Mouse (Mus musculus) lung, adult 2 months (tissue): ENCODE data around the gene Hectd1. TPM values are rescaled to one million over a fixed set of nuclear protein-coding genes. Genes with fewer than 3 reads are reported as not detected.

ENCODE experiments used
- DNase-seq: peaks from one replicate; pipeline ENCODE4 v3.0.0; 2022
- H3K4me1 ChIP-seq: fragments of 200-500 bp; 2 replicates; pipeline ENCODE4 v1.6.1; 2011; ENCODE audit warnings: low read length; ENCODE audit not compliant: control insufficient read depth, insufficient read depth
- H3K4me3 ChIP-seq: fragments of 200-500 bp; replicated peaks from 2 replicates; pipeline ENCODE3; 2011; ENCODE audit warnings: low read depth, mild to moderate bottlenecking, control low read depth, low read length; ENCODE audit errors: extremely low read depth
- CTCF ChIP-seq: fragments of 200-500 bp; IDR thresholded peaks from 2 replicates; pipeline ENCODE4 v1.5.1; 2011; ENCODE audit warnings: mild to moderate bottlenecking, low read length, control low read depth; ENCODE audit not compliant: insufficient read depth
- POLR2A ChIP-seq: fragments of 200-500 bp; IDR thresholded peaks from 2 replicates; pipeline ENCODE4 v1.6.1; 2011; ENCODE audit warnings: low read depth, mild to moderate bottlenecking, control low read depth, low read length, borderline replicate concordance; ENCODE audit errors: extremely low read depth
- WGBS: fragments of 180-500 bp; shearing (Covaris S2); methylation state at CpG from one replicate; pipeline ENCODE4 v1.1.7; 2018; 5-methylcytosine and 5-hydroxymethylcytosine counted together
- polyA plus RNA-seq: library from polyadenylated mRNA; depleted of rRNA; stranded (reverse); fragments of >200 nt; gene quantifications from 2 replicates; pipeline ENCODE4 v1.2.3, GENCODE M21; 2012

Gene Hectd1
- polyA plus RNA-seq, 1 experiment = 19.9 TPM

DNA sequence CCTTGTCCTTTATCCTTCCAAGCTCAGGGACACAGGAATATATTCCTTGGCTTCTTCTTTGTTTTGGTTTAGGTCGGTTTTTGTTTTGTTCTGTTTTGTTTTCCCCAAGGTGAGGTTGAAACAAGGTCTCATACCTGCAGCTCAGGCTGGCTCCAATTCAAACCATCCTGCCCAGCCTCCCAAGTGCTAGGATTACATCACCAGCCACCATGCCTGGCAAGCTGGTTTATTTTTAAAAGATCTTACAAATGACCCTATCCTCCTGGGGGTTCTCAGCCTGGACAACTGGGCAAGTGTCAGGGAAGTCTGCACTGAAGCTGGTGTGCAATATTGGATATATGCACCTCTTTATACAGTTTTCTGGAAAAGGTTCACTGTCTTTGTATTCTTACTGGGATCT lies 116.7 kb downstream of the Hectd1 start:
- no peaks in the 10 kb centered on the region for H3K4me1 ChIP-seq
- WGBS = 50% methylated on average over 1 of the region's 1 CpGs
- no peak for TF ChIP-seq CTCF
- TF ChIP-seq POLR2A = no peak
- DNase-seq = no peak
- H3K4me3 ChIP-seq = no peak overlapping the region

GRCm38 (mm10) chr12:51710154-51710553 lies 119.2 kb downstream of the Hectd1 start:
- Histone ChIP-seq H3K4me1 (peaks cover 7% of the 10 kb centered on the region; the same call in 1 of the 2 replicates), H3K4me3 (no peak overlapping the region)
- 47% methylated on average over 5 of the region's 5 CpGs for WGBS
- DNase-seq = no peak
- no peak for TF ChIP-seq POLR2A
- no peak for TF ChIP-seq CTCF

DNA sequence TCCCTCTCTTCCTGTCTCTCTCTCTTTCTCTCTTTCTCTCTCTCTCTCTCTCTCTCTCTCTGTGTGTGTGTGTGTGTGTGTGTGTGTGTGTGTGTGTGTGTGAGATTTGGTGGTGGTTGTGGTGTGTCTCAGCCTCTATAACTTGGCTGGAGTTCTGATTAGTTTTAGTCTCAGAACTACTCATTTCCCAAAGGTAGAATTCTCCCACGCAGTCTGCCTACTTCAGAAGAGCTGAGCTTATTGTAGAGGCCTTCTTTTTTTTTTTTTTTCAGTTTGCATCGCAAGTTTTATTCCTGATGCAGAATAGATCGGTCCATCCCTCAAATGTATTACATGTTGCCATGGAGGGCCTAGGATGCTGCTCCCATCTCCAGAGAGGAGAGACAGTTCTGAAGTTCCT lies 119.6 kb downstream of the Hectd1 start:
- DNase-seq = no peak
- TF ChIP-seq CTCF (no peak), POLR2A (no peak)
- H3K4me1 ChIP-seq = peaks cover 11% of the 10 kb centered on the region
- H3K4me3 ChIP-seq = no peak overlapping the region
- 69% methylated on average over 3 of the region's 3 CpGs for WGBS

DNA sequence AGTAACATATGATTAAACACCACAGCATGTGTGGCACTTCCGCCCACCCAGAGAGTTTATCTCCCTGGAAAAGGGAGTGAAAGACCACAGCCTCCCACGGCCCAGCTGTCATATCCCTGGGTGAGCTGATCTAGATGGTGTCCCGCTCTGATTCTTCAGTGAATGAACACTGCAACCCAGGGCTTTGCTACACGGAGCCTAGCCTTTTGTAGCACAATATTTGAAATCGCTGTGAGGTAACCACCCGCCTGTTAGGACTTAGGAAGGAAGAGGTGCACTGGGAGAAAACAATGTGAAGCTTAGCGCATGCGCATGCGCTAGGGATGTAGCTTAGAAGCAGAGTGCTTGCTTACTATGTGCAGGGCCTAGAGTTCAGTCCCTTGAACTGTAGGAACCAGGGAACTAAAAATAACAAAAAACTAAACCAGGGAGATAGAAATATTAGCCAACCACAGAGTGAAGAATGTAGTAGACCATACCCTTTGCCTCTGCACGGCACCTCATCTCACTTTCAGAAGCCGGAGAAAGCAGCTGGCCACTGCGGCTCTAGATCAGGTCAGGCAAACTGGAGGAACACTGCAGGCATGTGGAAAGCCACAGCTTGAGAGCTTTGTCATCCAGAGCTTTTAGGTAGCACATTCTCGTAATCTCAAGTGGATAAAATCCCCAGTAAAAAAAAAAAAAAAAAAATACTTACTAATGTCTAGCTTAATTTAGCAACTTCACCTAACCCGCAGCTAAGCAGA lies 120.2 kb downstream of the Hectd1 start:
- Histone ChIP-seq H3K4me3 (no peak overlapping the region), H3K4me1 (peaks cover 16% of the 10 kb centered on the region)
- no peak for TF ChIP-seq POLR2A
- TF ChIP-seq CTCF = no peak
- WGBS = 51% methylated on average over 14 of the region's 14 CpGs
- peak; percentile 20 for DNase-seq

DNA sequence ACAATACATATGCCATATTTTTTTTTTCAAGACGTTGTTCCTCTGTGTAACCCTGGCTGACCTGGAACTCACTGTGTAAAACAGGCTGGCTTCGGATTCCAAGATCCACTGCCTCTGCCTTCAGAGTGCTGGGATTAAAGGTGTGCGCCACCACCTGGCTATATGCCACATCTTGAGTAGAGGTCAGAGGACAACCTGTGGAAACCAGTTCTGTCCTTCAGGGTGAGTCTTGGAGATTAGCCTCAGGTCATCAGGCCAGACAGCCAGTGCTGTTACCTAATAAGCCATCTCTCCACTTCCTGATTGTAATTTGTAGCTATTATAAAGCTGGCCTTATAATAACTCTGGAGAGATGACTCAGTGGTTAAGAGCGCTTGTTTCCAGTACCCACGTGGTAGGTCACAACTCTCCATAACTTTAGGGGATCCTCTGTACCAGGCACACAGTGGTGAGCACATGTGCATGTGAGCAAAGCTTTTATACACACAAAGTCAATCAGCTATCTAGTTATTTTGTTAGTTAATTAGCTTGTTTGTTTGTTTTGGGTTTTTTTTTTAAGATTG lies 122.6 kb downstream of the Hectd1 start:
- 58% methylated on average over 5 of the region's 5 CpGs for WGBS
- H3K4me3 ChIP-seq = no peak overlapping the region
- H3K4me1 ChIP-seq = peaks cover 19% of the 10 kb centered on the region
- DNase-seq = no peak
- TF ChIP-seq POLR2A (no peak), CTCF (no peak)

GRCm38 (mm10) chr12:51705778-51706177 lies 123.6 kb downstream of the Hectd1 start:
- H3K4me1 ChIP-seq = peaks cover 19% of the 10 kb centered on the region
- H3K4me3 ChIP-seq = no peak overlapping the region
- no peak for DNase-seq
- 49% methylated on average over 12 of the region's 12 CpGs for WGBS
- TF ChIP-seq CTCF = no peak
- TF ChIP-seq POLR2A = no peak

DNA sequence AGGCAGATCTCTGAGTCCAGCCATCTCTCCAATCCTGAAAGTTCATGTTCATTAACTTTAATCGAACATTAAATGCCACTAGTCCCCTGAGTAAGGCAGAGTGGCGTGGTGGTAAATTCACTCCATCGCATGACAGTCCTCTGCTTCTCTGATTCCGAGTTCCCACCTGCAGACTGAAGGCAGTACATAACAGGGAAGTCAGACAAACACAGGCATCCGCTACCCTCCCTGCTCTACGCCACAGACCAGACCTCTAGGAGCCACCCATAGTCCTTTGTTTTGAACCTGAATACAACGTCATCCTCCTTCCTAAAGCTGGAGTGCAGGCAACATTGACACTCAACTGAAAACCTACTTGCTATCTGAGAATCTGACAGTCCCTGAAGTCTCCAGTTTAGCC lies 124.8 kb downstream of the Hectd1 start:
- WGBS = 56% methylated on average over 7 of the region's 7 CpGs
- no peak for DNase-seq
- Histone ChIP-seq H3K4me3 (no peak overlapping the region), H3K4me1 (peaks cover 25% of the 10 kb centered on the region)
- TF ChIP-seq POLR2A = peak; percentile 2; the same call in 1 of the 2 replicates
- no peak for TF ChIP-seq CTCF

GRCm38 (mm10) chr12:51703859-51704258 lies 125.5 kb downstream of the Hectd1 start:
- 46% methylated on average over 1 of the region's 1 CpGs for WGBS

GRCm38 (mm10) chr12:51701723-51702122 lies 127.6 kb downstream of the Hectd1 start:
- Histone ChIP-seq H3K4me3 (no peak overlapping the region), H3K4me1 (peaks cover 23% of the 10 kb centered on the region)
- TF ChIP-seq POLR2A = no peak
- no peak for TF ChIP-seq CTCF
- no peak for DNase-seq

More at GRCm38 (mm10) chr12:51703859-51704258, 125.5 kb downstream of the Hectd1 start:
- TF ChIP-seq POLR2A (no peak), CTCF (no peak)
- peaks cover 25% of the 10 kb centered on the region for H3K4me1 ChIP-seq
- DNase-seq = no peak
- H3K4me3 ChIP-seq = no peak overlapping the region
